Mouse (Mus musculus) spleen, adult 2 months (tissue): ENCODE measurements around the gene Hrh2. TPM values are rescaled to one million over a fixed set of nuclear protein-coding genes. Genes with fewer than 3 reads are reported as not detected.

Experiments used
- DNase-seq, 2 experiments: peaks; one replicate each; pipeline versions ENCODE4 v3.0.0 to v3.0.0-alpha.2; 2012 to 2021; ENCODE audit warnings: low spot score in 2 of 2, low read depth in 1 of 2
- H3K27ac ChIP-seq: fragments of 200-500 bp; 2 replicates; pipeline ENCODE4 v1.5.1; 2012; ENCODE audit warnings: low read length, inconsistent platforms; ENCODE audit not compliant: insufficient read depth
- H3K27me3 ChIP-seq: fragments of 200-500 bp; 2 replicates; pipeline ENCODE4 v1.6.1; 2012; ENCODE audit warnings: mild to moderate bottlenecking, moderate library complexity, low read length, inconsistent platforms; ENCODE audit not compliant: control insufficient read depth, insufficient read depth
- H3K36me3 ChIP-seq: fragments of 200-500 bp; 2 replicates; pipeline ENCODE4 v1.6.1; 2012; ENCODE audit warnings: mild to moderate bottlenecking, low read length, inconsistent platforms; ENCODE audit not compliant: control insufficient read depth, insufficient read depth
- H3K4me1 ChIP-seq: fragments of 200-500 bp; 2 replicates; pipeline ENCODE4 v1.6.1; 2011; ENCODE audit warnings: inconsistent platforms; ENCODE audit not compliant: control insufficient read depth, insufficient read depth, insufficient read length
- H3K4me3 ChIP-seq: fragments of 200-500 bp; 2 replicates; pipeline ENCODE4 v1.5.1; 2011; ENCODE audit warnings: mild to moderate bottlenecking, inconsistent platforms; ENCODE audit not compliant: insufficient read depth, insufficient read length; ENCODE audit errors: extremely low read depth
- CTCF ChIP-seq: fragments of 200-500 bp; IDR thresholded peaks from 2 replicates; pipeline ENCODE4 v1.5.1; 2011; ENCODE audit warnings: mild to moderate bottlenecking, inconsistent platforms; ENCODE audit not compliant: insufficient read depth, insufficient read length, insufficient replicate concordance; ENCODE audit errors: extremely low read depth
- POLR2A ChIP-seq: fragments of 200-500 bp; IDR thresholded peaks from 2 replicates; pipeline ENCODE4 v1.6.1; 2011; ENCODE audit warnings: low read depth, low read length, inconsistent platforms
- WGBS: fragments of 180-500 bp; shearing (Covaris S2); methylation state at CpG from one replicate; pipeline ENCODE4 v1.1.7; 2018; 5-methylcytosine and 5-hydroxymethylcytosine counted together
- polyA plus RNA-seq: library from polyadenylated mRNA; depleted of rRNA; stranded (reverse); fragments of >200 nt; gene quantifications from 2 replicates; pipeline ENCODE4 v1.2.3, GENCODE M21; 2012; rRNA removed

The Hrh2 gene
- polyA plus RNA-seq, 1 experiment = 4.0 TPM

DNA sequence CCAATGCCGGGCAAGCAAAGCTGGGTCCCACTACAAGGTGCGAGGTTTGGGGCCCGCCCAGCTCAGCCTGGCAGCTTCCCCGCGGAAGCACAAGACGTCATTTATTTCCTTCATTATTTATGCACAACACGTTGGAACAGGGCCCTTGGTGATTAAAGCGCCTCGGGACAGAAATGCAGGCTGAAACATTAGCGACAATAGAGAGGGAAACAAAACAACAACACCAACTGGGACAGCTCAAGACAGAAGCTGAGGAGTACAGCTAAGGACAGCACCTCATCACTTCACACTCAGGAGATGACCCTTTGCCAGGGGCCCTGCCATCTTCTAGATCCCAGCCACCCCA lies 90.9 kb downstream of the Hrh2 start:
- H3K27ac ChIP-seq = no peak overlapping the region
- H3K36me3 ChIP-seq = no peaks in the 10 kb centered on the region
- TF ChIP-seq POLR2A = no peak
- no peak for TF ChIP-seq CTCF
- peaks cover 2% of the 10 kb centered on the region; the same call in 1 of the 2 replicates for H3K4me1 ChIP-seq
- DNase-seq = no peak
- WGBS = 2% methylated on average over 10 of the region's 10 CpGs
- no peaks in the 10 kb centered on the region for H3K27me3 ChIP-seq
- no peak overlapping the region for H3K4me3 ChIP-seq

Other genes with a start within 250 kb of the Hrh2 start
- 0.02 TPM in 1 of 2 replicates, not detected in the other for gene Drd1, start 136.4 kb upstream of the Hrh2 start, polyA plus RNA-seq
- gene Sfxn1, start 120.3 kb upstream of the Hrh2 start, polyA plus RNA-seq = 8.7 and 8.9 TPM in 2 replicates
- 3.5 and 4.3 TPM in 2 replicates for gene Cplx2, start 179.2 kb downstream of the Hrh2 start, polyA plus RNA-seq